Mouse (Mus musculus) kidney, adult 18-20 months (tissue): Measurements from ENCODE around the gene Grxcr1.

ENCODE experiments used
- DNase-seq: peaks from one replicate; pipeline ENCODE4 v3.0.0; 2021

Grxcr1 gene

DNA sequence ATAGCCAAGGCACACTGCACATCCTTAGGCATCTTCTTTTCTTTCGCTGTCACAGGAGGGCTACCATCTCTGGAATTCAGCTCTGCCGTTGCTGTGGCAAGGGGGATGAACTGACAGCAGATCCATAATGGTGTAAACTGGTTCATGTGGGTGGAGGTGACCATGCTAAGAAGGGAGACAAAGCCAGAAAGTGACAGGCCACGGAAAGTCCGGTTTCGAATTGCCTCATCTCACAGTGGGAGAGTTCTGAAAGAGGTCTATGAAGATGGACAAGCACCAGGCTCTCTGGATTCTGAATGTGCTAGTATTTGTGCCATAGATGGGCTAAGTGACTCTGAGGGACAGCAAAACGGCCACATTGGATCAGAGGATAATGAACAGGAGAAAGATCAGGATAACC is at the start of gene Grxcr1:
TSS of gene Grxcr1 (plus strand) at position 92 of the 400 bp plus-strand sequence.
- no peak for DNase-seq

DNA sequence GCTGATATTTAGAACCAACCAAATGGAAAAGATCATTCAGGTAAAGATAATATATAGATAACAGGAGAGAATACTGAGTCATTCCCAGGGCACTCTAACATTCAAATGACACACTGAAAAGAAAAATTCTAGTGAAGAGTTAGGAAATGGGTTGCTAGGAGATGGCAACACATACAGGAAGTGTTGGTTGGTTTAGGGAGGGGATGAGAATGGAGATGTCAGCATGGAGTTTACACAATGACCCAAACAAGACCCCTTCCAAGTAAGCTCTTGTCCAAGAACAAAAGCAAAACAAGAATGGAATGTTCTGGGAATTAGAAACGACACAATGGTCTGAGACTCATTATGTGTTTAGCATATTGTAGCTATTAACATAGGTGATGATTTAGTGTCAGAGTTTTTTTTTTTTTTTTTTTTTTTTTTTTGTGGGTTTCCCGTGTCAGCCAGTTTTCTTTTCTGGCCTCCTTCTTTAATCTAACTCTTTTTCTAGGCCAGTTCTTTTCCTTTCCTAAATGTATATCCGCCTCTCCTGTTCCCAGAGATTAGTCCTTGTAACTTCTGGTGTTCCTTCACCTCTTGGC is 49.6 kb upstream of the Grxcr1 start:
- DNase-seq: no peak

DNA sequence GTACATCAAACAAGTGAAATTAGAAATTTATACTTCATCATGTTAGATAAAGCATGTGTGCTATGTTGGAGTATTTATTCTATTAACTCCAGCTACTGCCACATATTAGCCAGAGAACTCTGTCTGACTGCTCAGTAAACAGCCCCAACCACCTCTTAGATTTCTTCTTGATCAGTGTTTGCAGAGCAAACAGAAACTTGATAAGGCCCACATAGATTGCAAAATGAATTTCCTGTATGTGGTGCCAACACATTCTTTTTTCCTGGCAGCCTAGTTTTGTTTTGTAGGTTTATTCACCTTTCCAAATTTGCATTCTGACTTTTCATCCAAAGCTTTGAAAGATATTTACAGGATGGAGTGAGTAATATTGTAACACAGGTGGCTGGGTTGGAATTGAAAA is 41.2 kb upstream of the Grxcr1 start:
- no peak for DNase-seq

- no peak for DNase-seq
Measured at GRCm38 (mm10) chr5:68002611-68003010, 29.0 kb upstream of the Grxcr1 start.

DNA sequence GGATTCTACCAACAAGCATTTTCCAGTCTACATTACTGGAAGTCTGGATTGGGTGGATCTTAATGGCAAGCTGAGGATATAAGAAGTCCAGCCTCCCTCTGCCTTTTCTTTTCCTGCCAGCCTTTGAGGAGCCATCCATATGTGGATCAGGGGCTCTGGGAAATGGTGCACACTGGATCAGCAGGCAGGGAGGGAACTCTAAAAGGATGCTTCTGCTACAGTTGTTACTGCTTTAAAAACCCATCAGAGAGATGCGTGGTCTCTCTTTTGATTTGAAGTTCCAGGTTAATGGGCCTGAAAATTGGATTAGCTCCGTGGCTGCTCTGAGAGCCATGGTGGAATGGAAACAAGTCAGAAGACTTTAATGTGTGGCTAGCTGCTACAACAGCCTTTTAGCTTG is 27.7 kb upstream of the Grxcr1 start:
- DNase-seq: no peak

- DNase-seq: no peak
Measured at GRCm38 (mm10) chr5:68004419-68004818, 27.2 kb upstream of the Grxcr1 start.

DNA sequence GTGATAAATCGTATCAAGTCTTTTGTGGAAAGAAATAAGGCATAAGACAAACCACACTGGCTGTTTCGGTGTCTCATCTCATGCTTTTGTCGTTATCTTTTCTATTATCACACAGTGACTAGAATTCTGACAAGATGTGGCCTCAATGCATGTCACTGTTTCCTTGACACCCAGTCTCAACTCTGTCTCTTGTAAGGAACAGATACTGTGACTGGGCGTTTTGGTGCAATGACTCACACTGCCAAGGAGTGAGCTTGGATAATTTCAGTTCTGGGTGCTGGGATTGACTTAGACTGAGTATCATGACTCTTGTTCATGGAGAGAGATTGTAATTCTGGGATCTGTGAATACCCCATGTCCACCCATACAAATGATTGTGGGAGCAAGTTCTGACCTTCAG is 24.6 kb upstream of the Grxcr1 start:
- DNase-seq: no peak

DNA sequence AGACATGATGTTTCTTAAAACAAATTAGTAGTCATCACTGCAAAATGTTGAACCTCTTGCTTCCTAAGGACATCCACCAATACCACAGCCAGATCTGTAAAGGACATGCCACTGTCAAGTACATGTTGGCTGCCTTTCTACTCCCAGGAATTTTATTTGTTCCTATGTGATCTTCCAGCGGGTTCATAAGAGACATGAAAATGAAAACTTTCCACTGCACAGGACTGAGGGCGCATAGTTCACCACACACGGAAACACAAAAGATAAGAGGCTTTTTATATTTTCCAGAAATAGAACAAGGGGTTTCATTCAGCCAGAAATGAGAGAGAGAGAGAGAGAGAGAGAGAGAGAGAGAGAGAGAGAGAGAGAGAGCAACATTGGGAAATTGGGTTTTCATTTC is 20.1 kb upstream of the Grxcr1 start:
- DNase-seq: no peak

DNA sequence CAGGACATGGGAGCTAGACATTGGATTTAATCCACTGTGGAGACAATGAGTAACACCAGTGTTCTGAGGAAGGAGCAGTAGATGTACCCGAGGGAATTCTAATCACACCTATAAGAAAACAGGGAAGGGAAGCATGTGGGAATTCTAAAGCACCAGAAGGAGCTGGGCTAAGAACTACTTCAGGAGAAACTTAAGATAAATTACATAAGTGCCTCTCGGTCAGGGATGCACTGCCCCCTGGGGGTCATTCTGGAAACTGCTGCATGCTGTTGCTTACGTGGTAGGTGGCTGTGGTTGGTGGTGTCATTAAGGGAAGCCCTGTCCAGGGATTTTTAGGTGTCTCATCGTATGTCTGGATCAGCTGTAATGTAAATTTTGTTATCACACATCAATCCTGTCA is 19.0 kb upstream of the Grxcr1 start:
- peak; percentile 85 for DNase-seq

- DNase-seq: no peak
Measured at GRCm38 (mm10) chr5:68020870-68021269, 10.8 kb upstream of the Grxcr1 start.

GRCm38 (mm10) chr5:68026658-68027422 is 4.8 kb upstream of the Grxcr1 start:
- DNase-seq: no peak

DNA sequence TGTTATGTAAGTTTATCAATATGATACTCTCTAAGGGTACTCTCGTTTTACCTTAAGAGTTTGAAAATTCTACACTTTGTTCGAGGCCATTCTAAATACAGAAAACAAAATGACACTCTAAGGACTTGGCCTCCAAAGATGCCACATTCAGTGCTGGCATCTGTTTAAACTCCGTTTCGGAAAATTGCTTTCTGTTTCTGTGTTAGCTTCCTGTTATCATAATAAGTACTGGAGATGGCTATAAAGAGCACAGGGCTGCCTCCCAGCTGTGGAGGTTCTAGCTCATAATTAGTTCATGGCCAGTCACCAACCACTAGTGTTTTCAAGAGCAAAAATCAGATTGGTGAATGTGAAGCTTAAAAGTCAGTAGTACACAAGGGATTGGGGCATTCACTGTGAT is 4.2 kb upstream of the Grxcr1 start:
- no peak for DNase-seq

GRCm38 (mm10) chr5:68033345-68033744 is 1.7 kb downstream of the Grxcr1 start:
- no peak for DNase-seq

- DNase-seq: no peak
Measured at GRCm38 (mm10) chr5:68039077-68039476, 7.4 kb downstream of the Grxcr1 start.

DNA sequence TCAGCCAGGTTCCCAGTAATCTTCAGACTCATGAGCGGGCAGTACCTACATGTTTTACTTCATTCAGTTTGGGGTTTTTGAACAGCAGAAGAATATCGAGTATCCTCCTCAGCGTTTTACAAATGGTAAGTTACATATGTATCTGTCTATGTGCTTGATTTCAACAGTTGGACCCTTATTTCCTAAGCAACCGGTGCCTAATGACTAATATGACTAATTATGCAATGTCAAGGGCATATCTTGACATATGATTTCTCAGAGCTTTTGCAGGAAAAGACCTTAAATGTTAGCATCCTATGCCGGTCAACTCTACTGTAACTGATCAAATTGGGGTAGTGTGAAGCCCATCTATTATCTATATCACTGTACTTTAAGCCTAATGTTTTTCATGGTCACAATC is 11.7 kb downstream of the Grxcr1 start:
- no peak for DNase-seq

GRCm38 (mm10) chr5:68048783-68049182 is 17.1 kb downstream of the Grxcr1 start:
- DNase-seq: peak; percentile 6

DNA sequence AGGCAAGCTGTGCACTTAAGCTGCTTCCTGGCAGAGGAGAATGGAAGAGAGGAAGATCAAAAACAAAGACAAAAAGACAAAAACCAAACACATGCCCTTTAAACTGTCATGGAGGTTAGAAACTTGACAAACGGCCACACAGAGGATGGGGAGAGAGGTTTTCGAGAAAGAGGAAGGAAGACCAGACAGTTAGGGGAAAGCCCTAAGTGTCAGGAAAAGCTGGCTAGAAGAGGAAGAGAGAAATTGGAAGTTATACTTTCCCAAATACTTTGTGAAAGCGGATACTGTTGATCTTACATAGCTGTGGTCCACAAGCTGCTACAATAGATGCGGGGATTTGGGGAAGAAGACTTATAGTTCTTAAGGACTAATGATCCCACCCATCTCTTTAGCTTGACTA is 17.9 kb downstream of the Grxcr1 start:
- no peak for DNase-seq

GRCm38 (mm10) chr5:68051101-68051500 is 19.5 kb downstream of the Grxcr1 start:
- DNase-seq: no peak

DNA sequence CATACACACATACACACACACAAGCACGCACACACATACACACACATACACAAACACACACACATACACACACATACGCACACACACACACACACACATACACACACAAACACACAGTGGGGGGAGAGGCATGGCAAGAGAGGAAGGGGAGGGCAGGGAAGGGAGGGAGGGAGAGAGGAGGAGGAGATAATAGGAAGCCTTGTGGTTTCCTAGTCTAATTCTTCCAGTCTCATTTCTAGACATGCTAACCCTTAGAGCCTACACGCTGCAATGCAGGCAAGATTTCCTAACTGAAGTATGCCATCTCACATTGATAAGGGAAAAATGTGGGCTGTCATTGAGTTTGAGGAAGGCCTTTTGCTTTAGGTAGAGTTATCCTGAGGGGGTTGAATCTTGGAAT is 25.9 kb downstream of the Grxcr1 start:
- DNase-seq: no peak

GRCm38 (mm10) chr5:68068694-68069093 is 37.1 kb downstream of the Grxcr1 start:
- no peak for DNase-seq

DNA sequence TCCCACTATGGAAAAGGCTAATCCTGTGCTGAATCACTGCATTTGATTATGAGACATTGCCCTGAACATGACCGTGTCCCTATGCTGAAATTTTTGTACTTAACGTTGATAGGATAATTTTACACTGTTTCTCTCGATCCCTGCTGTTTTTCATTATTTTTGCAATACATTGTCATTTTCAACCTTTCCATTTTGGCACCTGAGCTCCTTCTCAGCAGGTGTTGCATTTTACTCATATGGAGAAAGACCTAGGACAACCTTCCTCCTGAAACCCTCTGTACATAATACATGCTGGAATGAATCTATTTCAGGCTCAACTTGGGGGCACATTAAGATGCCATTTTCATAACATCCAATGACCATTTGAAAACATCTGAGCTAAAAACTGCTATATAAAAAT is 38.7 kb downstream of the Grxcr1 start:
- no peak for DNase-seq

- DNase-seq: no peak
Measured at GRCm38 (mm10) chr5:68071857-68072256, 40.2 kb downstream of the Grxcr1 start.

GRCm38 (mm10) chr5:68086535-68087098 is 55.0 kb downstream of the Grxcr1 start:
- no peak for DNase-seq

DNA sequence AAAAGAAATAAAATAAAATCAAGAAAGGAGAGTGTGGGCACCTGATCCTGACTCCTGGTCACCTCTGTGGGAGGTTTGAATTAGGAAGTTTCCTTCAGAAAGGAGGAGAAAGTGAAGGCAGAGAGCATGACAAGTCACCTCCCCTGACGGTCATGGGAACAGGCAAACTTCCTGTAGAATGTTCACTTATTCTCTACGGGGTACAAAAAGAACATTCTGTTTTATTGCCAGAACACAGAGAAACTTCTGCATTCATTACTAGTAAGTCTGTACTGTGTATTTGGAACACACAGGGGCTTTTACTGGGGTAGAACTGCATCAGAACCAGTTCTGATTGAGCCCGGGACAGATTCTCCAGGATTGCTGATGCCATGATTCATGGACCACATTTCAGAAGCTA is 55.5 kb downstream of the Grxcr1 start:
- DNase-seq: no peak

- DNase-seq: no peak
Measured at GRCm38 (mm10) chr5:68093085-68093484, 61.5 kb downstream of the Grxcr1 start.
